Mouse (Mus musculus): ENCODE data around the gene Plod2.

DNA sequence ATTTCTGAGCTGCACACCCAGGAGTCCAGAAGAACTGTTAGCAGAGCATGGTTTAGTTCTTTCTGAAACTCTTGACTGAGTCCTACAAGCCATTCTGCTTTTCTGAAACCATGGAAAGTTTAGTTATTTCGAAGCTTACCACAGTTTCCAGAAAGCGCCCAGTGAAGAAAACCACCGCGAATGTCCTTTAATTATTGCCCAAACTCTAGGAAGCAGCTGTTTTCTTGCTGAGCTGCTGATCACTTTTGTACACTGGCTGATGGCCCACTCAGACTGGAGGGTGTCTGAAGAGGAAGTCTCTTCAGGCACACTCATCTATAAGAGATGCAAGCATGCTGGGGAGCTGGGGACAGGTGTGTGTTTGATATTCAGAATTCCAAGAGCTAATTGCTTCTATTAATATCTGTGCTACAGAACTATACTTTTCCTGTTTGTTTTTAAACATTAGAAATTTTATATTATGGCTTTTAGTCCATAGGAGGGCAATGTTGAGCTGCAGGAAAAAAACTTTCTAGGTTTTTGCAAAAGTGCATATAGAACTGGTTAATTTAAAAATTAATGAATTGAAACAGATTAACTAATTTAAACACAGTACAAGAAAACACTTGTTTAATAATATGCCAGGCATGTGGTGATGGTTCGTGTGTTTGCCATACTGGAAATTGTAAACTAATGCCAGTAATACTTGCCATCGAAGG lies 97.3 kb downstream of the Plod2 start:
- no peak for TF ChIP-seq CHD2 (IDR thresholded peaks at IDR 0.05; ENCODE audit: low read depth, low read length)
- no peak for TF ChIP-seq ZNF384 (IDR thresholded peaks at IDR 0.05; ENCODE audit: low read depth, low read length)
- TF ChIP-seq MAFK (IDR thresholded peaks at IDR 0.05; ENCODE audit: insufficient read depth, low read depth, low read length) = no peak
